Mouse (Mus musculus) lung, postnatal 0 days (tissue): ENCODE data around the gene Notum. TPM values are rescaled to one million over a fixed set of nuclear protein-coding genes. Genes with fewer than 3 reads are reported as not detected.

Source experiments
- ATAC-seq: fragments of 200-750 bp; cut with Nextera tagmentation; 2 replicates; pipeline ENCODE4 v1.8.0; 2017; ENCODE audit warnings: moderate library complexity
- DNase-seq: peaks from one replicate; pipeline ENCODE4 v3.0.0-alpha.2; 2016; ENCODE audit warnings: low spot score
- H3K27ac ChIP-seq: fragments of 300-500 bp; sonication (generic); 2 replicates; pipeline ENCODE4 v1.5.1; 2014; ENCODE audit warnings: antibody characterized with exemption, mild to moderate bottlenecking, low read length, mixed read lengths
- H3K27me3 ChIP-seq: fragments of 300-500 bp; sonication (generic); replicated peaks from 2 replicates; pipeline ENCODE4 v1.6.1; 2014; ENCODE audit warnings: low read length, mixed read lengths; ENCODE audit not compliant: insufficient read depth
- H3K36me3 ChIP-seq: fragments of 300-500 bp; sonication (generic); 2 replicates; pipeline ENCODE4 v1.6.1; 2014; ENCODE audit warnings: low read length, mixed read lengths; ENCODE audit not compliant: insufficient read depth
- H3K4me1 ChIP-seq: fragments of 300-500 bp; sonication (generic); 2 replicates; pipeline ENCODE4 v1.6.1; 2014; ENCODE audit warnings: antibody characterized with exemption, low read depth, low read length, mixed read lengths; ENCODE audit not compliant: insufficient read depth
- H3K4me2 ChIP-seq: fragments of 300-500 bp; sonication (generic); replicated peaks from 2 replicates; pipeline ENCODE4 v1.6.1; 2014; ENCODE audit warnings: low read depth, mild to moderate bottlenecking, low read length, moderate library complexity, mixed read lengths
- H3K4me3 ChIP-seq: fragments of 300-500 bp; sonication (generic); 2 replicates; pipeline ENCODE4 v1.5.1; 2014; ENCODE audit warnings: low read depth, low read length
- H3K9ac ChIP-seq: fragments of 300-500 bp; sonication (generic); replicated peaks from 2 replicates; pipeline ENCODE4 v1.6.1; 2014; ENCODE audit warnings: low read depth, mild to moderate bottlenecking
- H3K9me3 ChIP-seq: fragments of 300-500 bp; sonication (generic); 2 replicates; pipeline ENCODE4 v1.6.1; 2016; ENCODE audit warnings: low read length, mixed read lengths
- CTCF ChIP-seq: IDR thresholded peaks from 2 replicates; pipeline ENCODE4 v1.5.1; 2016; ENCODE audit warnings: antibody characterized with exemption, mild to moderate bottlenecking
- EP300 ChIP-seq: IDR thresholded peaks from 2 replicates; pipeline ENCODE4 v1.6.1; 2016; ENCODE audit warnings: antibody characterized with exemption, mild to moderate bottlenecking, control low read depth
- WGBS: fragments of 180-500 bp; shearing (Covaris S2); extraction: QIAGEN DNeasy Blood & Tissue Kit; methylation state at CpG from one replicate; pipeline ENCODE4 v1.1.7; 2014; 5-methylcytosine and 5-hydroxymethylcytosine counted together
- polyA plus RNA-seq: library from polyadenylated mRNA; unstranded; fragments of >200 nt; fragmentation: Nextera tagmentation; extraction: Ambion mirVana; gene quantifications from 2 replicates; pipeline ENCODE4 v1.2.1, GENCODE M21; 2015

Notum gene
- polyA plus RNA-seq, 1 experiment from 2014 or later = 8.5 TPM

DNA sequence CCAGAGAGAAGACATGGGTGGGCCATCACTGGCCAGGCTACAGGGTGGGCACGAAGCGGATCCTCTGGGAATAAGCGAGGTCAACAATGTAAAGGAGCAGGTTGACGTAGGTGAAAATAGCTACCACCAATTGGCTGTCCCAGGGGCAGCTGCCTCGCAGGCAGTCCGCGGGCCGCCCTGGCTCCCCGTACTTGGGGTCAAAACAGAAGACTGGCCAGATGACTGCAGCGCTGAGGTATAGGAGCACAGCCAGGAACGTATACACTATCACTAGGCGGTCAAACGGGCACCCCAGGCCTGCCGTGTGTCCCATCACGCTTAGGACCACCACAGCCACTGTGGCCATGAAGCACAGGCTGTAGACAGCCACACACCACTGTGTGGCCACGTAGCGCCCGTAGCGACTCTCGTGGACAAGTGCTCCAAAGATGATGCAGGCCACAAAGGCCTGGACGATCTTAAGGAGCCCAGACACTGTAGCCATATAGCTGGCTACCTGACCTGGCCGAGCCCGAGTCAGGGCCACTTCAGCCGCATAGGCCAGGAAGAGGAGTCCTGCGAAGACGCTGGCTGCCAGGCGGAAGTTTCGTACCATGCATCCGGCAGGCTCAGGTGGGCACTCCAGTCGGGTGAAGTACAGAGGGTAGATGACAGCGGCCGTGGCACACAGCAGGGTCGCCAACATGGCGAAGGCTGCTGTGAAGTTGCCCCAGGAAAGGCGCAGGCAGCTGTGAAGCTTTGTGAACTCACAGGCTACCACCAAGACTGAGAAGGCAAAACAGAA is 13.7 kb downstream of the Notum start:
- WGBS = 74% methylated on average over 35 of the region's 35 CpGs
- no peak for ATAC-seq
- H3K27me3 ChIP-seq = 0 out of 2 replicates have a peak, but pooled peaks cover 6% of the 10 kb centered on the region
- 0 out of 2 replicates have a peak overlapping the region, but pooled peaks have one; percentile 19 for H3K4me3 ChIP-seq
- H3K4me2 ChIP-seq = peak overlapping the region; percentile 52
- no peaks in the 10 kb centered on the region for H3K9me3 ChIP-seq
- H3K27ac ChIP-seq = no peak overlapping the region
- no peak for DNase-seq
- H3K9ac ChIP-seq = no peak overlapping the region
- H3K36me3 ChIP-seq = no peaks in the 10 kb centered on the region
- 0 out of 2 replicates have a peak, but pooled peaks cover 3% of the 10 kb centered on the region for H3K4me1 ChIP-seq
- no peak for TF ChIP-seq CTCF
- TF ChIP-seq EP300 = no peak

GRCm38 (mm10) chr11:120643601-120643987 is 17.4 kb downstream of the Notum start, which contains the start of gene Pycr1:
Pycr1 (minus strand) TSS chr11:120643769.
- peak; percentile 100 for ATAC-seq
- Histone ChIP-seq H3K36me3 (no peaks in the 10 kb centered on the region), H3K9ac (peak within 1 kb of the TSS; percentile 36), H3K27me3 (0 out of 2 replicates have a peak, but pooled peaks cover 6% of the 10 kb centered on the region), H3K4me3 (peak within 1 kb of the TSS; percentile 38), H3K4me1 (0 out of 2 replicates have a peak, but pooled peaks cover 3% of the 10 kb centered on the region), H3K4me2 (peak within 1 kb of the TSS; percentile 80), H3K9me3 (no peaks in the 10 kb centered on the region), H3K27ac (no peak within 1 kb of the TSS)
- DNase-seq = peak; percentile 94
- TF ChIP-seq EP300 (no peak), CTCF (no peak)
- 2% methylated on average over 15 of the region's 15 CpGs for WGBS

DNA sequence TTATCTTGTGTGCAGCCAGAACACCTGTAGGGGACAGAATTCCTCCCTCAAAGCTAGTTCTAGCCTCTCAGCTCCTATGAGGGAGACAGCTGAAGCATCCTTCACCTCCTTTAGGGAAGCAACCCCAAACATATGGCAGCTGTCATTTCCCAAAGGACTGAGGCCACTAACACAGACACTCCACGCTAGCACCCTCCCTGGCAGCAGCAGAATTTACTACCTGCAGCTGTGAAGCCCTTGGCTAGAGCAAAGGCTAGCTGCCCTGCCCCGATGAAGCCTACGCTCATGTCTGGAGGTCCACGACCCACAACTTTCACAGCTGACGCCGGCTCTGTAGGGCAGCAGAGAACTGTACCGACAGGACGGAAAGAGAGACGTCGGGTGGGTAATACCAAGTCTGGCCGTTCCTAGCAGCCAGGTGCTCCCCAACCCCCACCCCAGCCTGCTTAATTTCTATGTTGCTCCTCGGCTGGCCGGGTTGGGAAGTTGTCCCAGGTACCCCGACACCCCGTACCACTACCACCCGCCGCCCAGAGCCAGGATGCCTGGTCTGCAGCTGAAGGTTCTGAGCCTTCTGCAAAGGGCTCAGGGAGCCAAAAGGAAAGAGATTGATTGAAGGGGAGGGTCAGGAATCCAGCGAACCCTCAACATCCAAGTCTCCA is 17.9 kb downstream of the Notum start:
- TF ChIP-seq CTCF (no peak), EP300 (no peak)
- Histone ChIP-seq H3K9me3 (no peaks in the 10 kb centered on the region), H3K4me3 (peak overlapping the region; percentile 38), H3K36me3 (no peaks in the 10 kb centered on the region), H3K9ac (peak overlapping the region; percentile 36), H3K4me1 (0 out of 2 replicates have a peak, but pooled peaks cover 3% of the 10 kb centered on the region), H3K27me3 (0 out of 2 replicates have a peak, but pooled peaks cover 3% of the 10 kb centered on the region), H3K27ac (no peak overlapping the region), H3K4me2 (peak overlapping the region; percentile 80)
- peak; percentile 58 for ATAC-seq
- under 1% methylated on average over 18 of the region's 18 CpGs for WGBS
- no peak for DNase-seq

DNA sequence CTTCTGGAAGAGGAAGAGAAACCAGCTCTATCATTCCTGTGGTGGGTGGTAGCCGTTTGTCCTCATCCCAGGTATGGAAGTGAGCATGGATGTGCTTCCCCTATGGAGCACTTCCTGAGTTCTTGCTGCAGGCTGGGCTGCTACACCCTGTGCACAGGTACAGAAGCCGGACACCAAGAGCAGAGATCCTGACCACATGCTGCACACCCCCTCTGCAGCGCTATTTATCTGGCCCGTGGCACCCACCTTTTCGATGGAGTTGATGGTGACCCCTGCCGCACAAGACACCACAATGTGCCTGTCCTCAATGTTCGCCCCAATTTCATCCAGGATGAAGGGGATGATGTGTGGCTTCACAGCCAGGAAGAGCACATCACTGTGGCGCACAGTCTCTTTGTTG is 19.1 kb downstream of the Notum start:
- Histone ChIP-seq H3K4me2 (no peak overlapping the region), H3K9ac (no peak overlapping the region), H3K9me3 (no peaks in the 10 kb centered on the region), H3K4me3 (no peak overlapping the region), H3K27me3 (no peaks in the 10 kb centered on the region), H3K4me1 (0 out of 2 replicates have a peak, but pooled peaks cover 3% of the 10 kb centered on the region), H3K36me3 (no peaks in the 10 kb centered on the region), H3K27ac (no peak overlapping the region)
- 85% methylated on average over 8 of the region's 8 CpGs for WGBS
- no peak for TF ChIP-seq CTCF
- TF ChIP-seq EP300 = no peak
- no peak for DNase-seq
- no peak for ATAC-seq

DNA sequence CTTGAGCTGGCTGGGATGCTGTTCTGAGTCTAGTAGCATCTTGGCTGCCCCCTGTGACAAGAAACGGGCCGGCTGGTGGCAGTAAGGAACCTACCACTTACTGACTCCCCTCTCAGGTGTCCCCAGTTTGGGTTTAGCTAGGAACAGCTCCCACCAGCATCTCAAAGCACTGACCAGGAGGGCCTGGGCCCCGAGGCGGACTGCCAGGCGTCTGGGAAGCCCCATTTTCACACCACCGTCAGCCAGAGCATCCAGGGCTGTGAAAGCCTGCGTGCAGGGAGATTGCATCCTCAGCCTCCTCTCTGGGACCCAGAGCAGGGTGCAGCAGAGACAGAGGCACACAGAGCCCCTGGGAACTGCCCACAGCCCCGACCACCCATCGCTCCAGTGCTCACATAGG is 19.7 kb downstream of the Notum start:
- WGBS = 66% methylated on average over 9 of the region's 9 CpGs
- Histone ChIP-seq H3K9me3 (no peaks in the 10 kb centered on the region), H3K4me3 (no peak overlapping the region), H3K9ac (no peak overlapping the region), H3K36me3 (no peaks in the 10 kb centered on the region), H3K27ac (no peak overlapping the region), H3K27me3 (no peaks in the 10 kb centered on the region), H3K4me2 (no peak overlapping the region), H3K4me1 (0 out of 2 replicates have a peak, but pooled peaks cover 3% of the 10 kb centered on the region)
- no peak for DNase-seq
- no peak for ATAC-seq
- no peak for TF ChIP-seq EP300
- TF ChIP-seq CTCF = no peak

- DNase-seq = no peak
Measured at GRCm38 (mm10) chr11:120634810-120635209, 26.2 kb downstream of the Notum start.

More at GRCm38 (mm10) chr11:120634810-120635209, 26.2 kb downstream of the Notum start:
- H3K4me1 ChIP-seq = peaks cover 17% of the 10 kb centered on the region
- ATAC-seq = no peak
- no peak overlapping the region for H3K4me2 ChIP-seq
- H3K27me3 ChIP-seq = no peaks in the 10 kb centered on the region
- 90% methylated on average over 5 of the region's 5 CpGs for WGBS
- no peak overlapping the region for H3K9ac ChIP-seq
- H3K4me3 ChIP-seq = no peak overlapping the region
- H3K27ac ChIP-seq = no peak overlapping the region
- H3K36me3 ChIP-seq = no peaks in the 10 kb centered on the region
- TF ChIP-seq CTCF (no peak), EP300 (no peak)
- no peaks in the 10 kb centered on the region for H3K9me3 ChIP-seq
